Mouse (Mus musculus) liver, adult 2 months (tissue): ENCODE measurements at regions not wholly inside any gene's neighbourhood (a gene's known extent, or its start where the extent isn't known, plus 50 kb on each side); places are given as distances from the start of the nearest gene placed in this dataset.

Source experiments
- DNase-seq: peaks from one replicate; pipeline ENCODE4 v3.0.0-alpha.2; 2011; ENCODE audit warnings: low read depth, low spot score; ENCODE audit errors: extremely low read depth
- H3K27ac ChIP-seq: fragments of 200-500 bp; replicated peaks from 2 replicates; pipeline ENCODE4 v1.5.1; 2012; ENCODE audit warnings: low read depth, mild to moderate bottlenecking, control low read depth, inconsistent platforms, low read length; ENCODE audit not compliant: insufficient read depth
- H3K27me3 ChIP-seq: fragments of 200-500 bp; 2 replicates; pipeline ENCODE4 v1.6.1; 2012; ENCODE audit warnings: mild to moderate bottlenecking, moderate library complexity, low read length, inconsistent platforms; ENCODE audit not compliant: control insufficient read depth, insufficient read depth
- H3K36me3 ChIP-seq: fragments of 200-500 bp; 2 replicates; pipeline ENCODE4 v1.6.1; 2012; ENCODE audit warnings: low read length, inconsistent platforms; ENCODE audit not compliant: control insufficient read depth, insufficient read depth
- H3K4me1 ChIP-seq: fragments of 200-500 bp; 2 replicates; pipeline ENCODE4 v1.6.1; 2011; ENCODE audit warnings: low read length; ENCODE audit not compliant: control insufficient read depth, insufficient read depth
- H3K4me3 ChIP-seq: fragments of 200-500 bp; 2 replicates; pipeline ENCODE4 v1.5.1; 2011; ENCODE audit warnings: low read depth, mild to moderate bottlenecking, control low read depth, low read length, moderate library complexity; ENCODE audit not compliant: insufficient read depth
- H3K79me2 ChIP-seq: fragments of 200-500 bp; 2 replicates; pipeline ENCODE4 v1.6.1; 2012; ENCODE audit warnings: inconsistent platforms, mild to moderate bottlenecking, low read length, moderate library complexity; ENCODE audit not compliant: control insufficient read depth, insufficient read depth
- H3K9ac ChIP-seq: fragments of 200-500 bp; 2 replicates; pipeline ENCODE4 v1.6.1; 2012; ENCODE audit warnings: low read depth, mild to moderate bottlenecking, control low read depth, inconsistent platforms, low read length
- CTCF ChIP-seq: fragments of 200-500 bp; IDR thresholded peaks from 2 replicates; pipeline ENCODE4 v1.5.1; 2011; ENCODE audit warnings: low read depth, low read length, control low read depth
- POLR2A ChIP-seq: fragments of 200-500 bp; IDR thresholded peaks from 2 replicates; pipeline ENCODE4 v1.6.1; 2011; ENCODE audit warnings: low read length, control low read depth; ENCODE audit not compliant: insufficient read depth; ENCODE audit errors: extremely low read depth
- WGBS: fragments of 180-500 bp; shearing (Covaris S2); methylation state at CpG from one replicate; pipeline ENCODE4 v1.1.7; 2018; 5-methylcytosine and 5-hydroxymethylcytosine counted together

DNA sequence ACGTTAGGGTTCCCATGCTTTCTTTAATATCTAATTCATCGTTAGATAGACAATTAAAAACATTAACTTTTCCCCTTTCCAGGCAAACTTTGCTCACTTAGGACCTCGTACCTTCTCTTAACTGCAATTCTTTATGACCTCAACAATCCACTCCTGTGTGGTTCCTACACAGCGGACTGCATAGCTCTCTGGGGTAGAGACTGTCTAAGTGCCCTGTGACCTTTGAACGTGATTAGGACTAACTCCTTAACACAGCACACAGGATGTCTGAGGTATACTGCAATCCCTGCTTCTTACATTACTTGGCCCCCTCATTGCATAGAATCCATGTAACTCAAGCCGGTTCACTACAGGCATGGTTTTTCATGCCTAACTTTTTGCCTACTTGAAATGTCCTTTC is 190.4 kb downstream of the Gm45692 start:
- no peak for DNase-seq
- no peak overlapping the region for H3K9ac ChIP-seq
- H3K36me3 ChIP-seq = no peaks in the 10 kb centered on the region
- no peaks in the 10 kb centered on the region for H3K27me3 ChIP-seq
- TF ChIP-seq CTCF (no peak), POLR2A (no peak)
- no peak overlapping the region for H3K4me3 ChIP-seq
- no peaks in the 10 kb centered on the region for H3K4me1 ChIP-seq
- no peak overlapping the region for H3K27ac ChIP-seq
- 87% methylated on average over 6 of the region's 6 CpGs for WGBS
- no peaks in the 10 kb centered on the region for H3K79me2 ChIP-seq

DNA sequence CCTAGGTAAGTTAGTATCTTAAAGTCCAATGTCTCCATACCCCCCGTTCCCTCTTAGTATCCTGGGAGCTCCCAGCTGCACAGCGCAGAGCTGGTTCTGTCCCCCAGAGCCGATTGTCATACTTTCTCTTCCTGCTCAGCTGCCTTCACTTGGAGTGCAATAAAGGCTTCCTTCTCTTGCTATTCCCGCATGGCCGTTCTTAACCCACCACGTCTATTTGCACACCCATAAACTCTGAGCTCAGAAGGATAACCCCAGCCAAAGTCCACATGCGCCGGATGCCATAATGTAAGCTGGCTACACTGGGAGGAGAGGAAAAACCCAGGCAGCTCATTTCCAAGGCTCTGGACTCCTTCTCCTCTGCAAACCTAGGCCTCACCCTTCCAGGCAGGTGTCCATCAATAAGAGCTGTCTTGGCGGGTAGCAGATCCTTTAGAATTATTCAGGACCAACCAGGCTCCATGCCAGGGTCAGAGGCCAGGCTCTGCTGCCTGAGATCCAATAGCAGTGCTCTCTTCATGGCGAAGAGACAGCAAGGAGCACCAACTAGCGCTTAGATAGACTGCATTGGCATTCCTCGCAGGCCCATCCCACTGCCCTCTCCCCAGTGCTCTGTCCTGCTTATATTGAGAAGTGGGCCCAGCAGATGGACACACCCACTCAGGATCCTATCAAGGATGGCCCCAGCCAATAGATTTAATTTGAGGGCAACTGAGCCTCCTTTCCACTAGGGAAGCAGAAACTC is 204.4 kb downstream of the Gm45692 start:
- H3K27me3 ChIP-seq = no peaks in the 10 kb centered on the region
- no peak overlapping the region for H3K27ac ChIP-seq
- no peak overlapping the region for H3K4me3 ChIP-seq
- no peaks in the 10 kb centered on the region for H3K79me2 ChIP-seq
- no peaks in the 10 kb centered on the region for H3K4me1 ChIP-seq
- TF ChIP-seq CTCF (no peak), POLR2A (no peak)
- 89% methylated on average over 12 of the region's 12 CpGs for WGBS
- no peak for DNase-seq
- H3K36me3 ChIP-seq = no peaks in the 10 kb centered on the region
- H3K9ac ChIP-seq = no peak overlapping the region

DNA sequence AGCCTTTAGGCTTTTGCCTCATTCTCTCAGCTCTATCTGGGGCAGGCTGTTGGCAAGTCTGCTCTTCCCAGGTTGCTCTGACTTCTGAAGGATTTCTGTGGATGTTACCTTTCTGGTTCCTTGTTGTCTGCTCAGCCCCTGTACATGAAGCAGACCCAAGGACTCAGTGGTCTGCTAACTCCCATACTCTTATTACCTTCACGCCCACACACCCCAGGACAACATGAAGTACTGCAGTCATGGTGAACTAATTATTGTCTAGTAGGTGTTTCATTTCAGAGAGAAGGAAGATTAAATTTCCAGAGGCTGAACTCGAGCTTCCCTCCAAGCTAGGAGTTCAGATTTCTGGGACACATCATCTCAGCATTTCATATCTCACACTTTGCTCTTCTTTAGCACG is 205.3 kb downstream of the Gm45692 start:
- no peaks in the 10 kb centered on the region for H3K27me3 ChIP-seq
- H3K4me1 ChIP-seq = no peaks in the 10 kb centered on the region
- no peak overlapping the region for H3K9ac ChIP-seq
- H3K4me3 ChIP-seq = no peak overlapping the region
- no peak overlapping the region for H3K27ac ChIP-seq
- no peaks in the 10 kb centered on the region for H3K79me2 ChIP-seq
- DNase-seq = no peak
- H3K36me3 ChIP-seq = no peaks in the 10 kb centered on the region
- TF ChIP-seq POLR2A (no peak), CTCF (no peak)
- WGBS = 83% methylated on average over 3 of the region's 3 CpGs

DNA sequence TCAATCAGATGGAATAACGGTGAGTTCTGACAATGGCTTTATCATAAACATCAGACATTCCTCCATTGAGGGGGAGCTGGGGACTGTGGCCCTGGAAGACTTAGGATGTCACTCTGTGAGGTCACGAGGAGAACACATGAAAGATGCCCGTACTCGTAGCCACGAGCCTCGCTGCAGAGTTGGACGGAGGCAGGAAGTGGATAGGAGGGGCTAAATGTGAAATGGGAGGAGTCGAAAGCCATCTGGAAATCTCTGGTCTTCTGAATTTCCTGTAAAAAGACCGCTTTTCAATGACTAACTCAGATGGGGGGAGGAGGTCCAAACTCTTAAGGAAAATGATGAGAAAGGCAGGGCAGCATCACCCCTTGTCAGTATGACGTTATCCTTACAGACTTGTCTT is 210.5 kb downstream of the Gm45692 start:
- DNase-seq = no peak
- no peak overlapping the region for H3K27ac ChIP-seq
- H3K27me3 ChIP-seq = no peaks in the 10 kb centered on the region; the same call in 1 of the 2 replicates
- H3K4me1 ChIP-seq = no peaks in the 10 kb centered on the region
- H3K9ac ChIP-seq = no peak overlapping the region
- no peak overlapping the region for H3K4me3 ChIP-seq
- no peaks in the 10 kb centered on the region for H3K79me2 ChIP-seq
- TF ChIP-seq CTCF = no peak
- no peak for TF ChIP-seq POLR2A
- H3K36me3 ChIP-seq = no peaks in the 10 kb centered on the region
- WGBS = 72% methylated on average over 10 of the region's 10 CpGs

DNA sequence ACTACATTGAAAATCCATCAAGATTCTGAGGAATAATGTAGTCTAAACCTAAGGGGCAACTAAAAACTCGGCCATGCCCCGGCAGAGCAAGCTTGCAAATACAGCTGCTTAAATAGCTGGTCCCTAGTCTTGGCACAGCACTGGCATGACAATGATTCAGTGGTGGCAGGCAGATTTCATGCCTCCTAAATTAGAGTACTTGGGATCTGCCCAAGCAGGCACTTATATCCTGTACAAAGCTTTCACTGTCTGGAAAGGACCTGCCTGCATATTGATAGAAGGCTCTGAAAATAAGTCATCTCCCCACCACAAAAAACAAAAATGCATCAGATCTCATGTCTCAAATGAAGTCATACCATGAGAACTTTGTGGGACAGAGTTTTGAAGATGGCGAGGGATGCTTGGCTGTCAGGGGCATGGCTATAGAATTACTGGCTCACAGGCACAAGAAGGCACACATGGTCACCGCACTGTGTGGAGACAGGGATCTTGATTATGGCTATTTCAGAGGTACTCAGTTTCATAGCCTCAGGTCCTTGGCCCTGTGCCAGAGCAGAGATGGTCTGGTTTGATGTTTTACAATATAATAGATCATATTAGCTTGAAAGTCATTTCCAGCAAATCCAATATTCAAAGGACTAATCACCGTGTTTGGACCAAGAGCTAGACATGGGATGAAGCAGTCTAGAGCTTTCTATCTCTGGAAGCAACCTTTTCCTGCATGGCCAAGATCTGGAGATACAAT is 217.7 kb downstream of the Gm45692 start:
- H3K4me1 ChIP-seq = no peaks in the 10 kb centered on the region
- 94% methylated on average over 5 of the region's 5 CpGs for WGBS

DNA sequence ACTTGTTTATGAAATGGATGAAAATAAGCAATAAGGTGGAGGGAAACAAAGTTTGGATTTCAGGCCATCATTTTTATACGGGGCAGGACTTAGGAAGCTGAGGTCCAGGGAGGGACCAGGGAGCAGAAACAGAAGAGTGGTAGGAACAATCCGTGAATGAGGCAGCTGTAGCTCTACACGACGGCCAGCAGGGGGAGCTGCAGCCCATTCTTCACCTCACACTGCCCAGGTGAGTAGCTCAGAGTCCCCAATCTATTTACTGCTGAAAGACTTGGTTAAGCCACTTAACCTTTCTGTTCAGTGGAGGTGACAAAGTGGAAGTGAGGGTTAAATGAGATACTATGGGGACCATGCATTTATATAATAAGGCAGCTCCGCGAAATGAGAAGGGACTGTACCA is 225.7 kb downstream of the Gm45692 start:
- WGBS = 31% methylated on average over 6 of the region's 6 CpGs
- H3K79me2 ChIP-seq = no peaks in the 10 kb centered on the region

More for the DNA sequence above, 217.7 kb downstream of the Gm45692 start:
- Histone ChIP-seq H3K27ac (no peak overlapping the region), H3K4me3 (no peak overlapping the region), H3K36me3 (no peaks in the 10 kb centered on the region), H3K9ac (no peak overlapping the region), H3K27me3 (no peaks in the 10 kb centered on the region; the same call in 1 of the 2 replicates), H3K79me2 (no peaks in the 10 kb centered on the region)
- TF ChIP-seq CTCF (no peak), POLR2A (no peak)
- no peak for DNase-seq

More for the DNA sequence above, 225.7 kb downstream of the Gm45692 start:
- Histone ChIP-seq H3K4me3 (no peak overlapping the region), H3K27ac (no peak overlapping the region), H3K4me1 (peaks cover 9% of the 10 kb centered on the region), H3K36me3 (no peaks in the 10 kb centered on the region), H3K9ac (no peak overlapping the region), H3K27me3 (no peaks in the 10 kb centered on the region)
- peak; percentile 39 for DNase-seq
- peak; percentile 98 for TF ChIP-seq CTCF
- no peak for TF ChIP-seq POLR2A
